Mouse (Mus musculus) heart, embryonic 16.5 days (tissue): ENCODE measurements around the gene Cdk4. TPM values are rescaled to one million over a fixed set of nuclear protein-coding genes. Genes with fewer than 3 reads are reported as not detected.

Experiments
- ATAC-seq: fragments of 200-750 bp; cut with Nextera tagmentation; replicated peaks from 2 replicates; pipeline ENCODE4 v1.8.0; 2017; ENCODE audit warnings: moderate number of reproducible peaks; ENCODE audit not compliant: insufficient read depth, low FRiP score; ENCODE audit errors: extremely low read depth
- H3K27ac ChIP-seq: fragments of 300-500 bp; sonication (generic); 2 replicates; pipeline ENCODE4 v1.5.1; 2014; ENCODE audit warnings: mild to moderate bottlenecking, low read length, control low read depth, moderate library complexity
- H3K27me3 ChIP-seq: fragments of 300-500 bp; sonication (generic); 2 replicates; pipeline ENCODE4 v1.6.1; 2014; ENCODE audit warnings: low read length, mixed read lengths; ENCODE audit not compliant: control insufficient read depth, insufficient read depth
- H3K36me3 ChIP-seq: fragments of 300-500 bp; sonication (generic); 2 replicates; pipeline ENCODE4 v1.6.1; 2014; ENCODE audit not compliant: control insufficient read depth, insufficient read depth
- H3K4me1 ChIP-seq: fragments of 300-500 bp; sonication (generic); 2 replicates; pipeline ENCODE4 v1.6.1; 2014; ENCODE audit warnings: low read length, mixed read lengths; ENCODE audit not compliant: control insufficient read depth, insufficient read depth
- H3K4me2 ChIP-seq: fragments of 300-500 bp; sonication (generic); 2 replicates; pipeline ENCODE4 v1.6.1; 2014; ENCODE audit warnings: low read depth, mild to moderate bottlenecking, control low read depth, low read length
- H3K4me3 ChIP-seq: fragments of 300-500 bp; sonication (generic); 2 replicates; pipeline ENCODE4 v1.5.1; 2014; ENCODE audit warnings: mild to moderate bottlenecking, control low read depth, low read length
- H3K9ac ChIP-seq: fragments of 300-500 bp; sonication (generic); 2 replicates; pipeline ENCODE4 v1.6.1; 2014; ENCODE audit warnings: low read length, control low read depth
- H3K9me3 ChIP-seq: fragments of 300-500 bp; sonication (generic); replicated peaks from 2 replicates; pipeline ENCODE4 v1.6.1; 2016; ENCODE audit warnings: low read length; ENCODE audit not compliant: control insufficient read depth
- WGBS: fragments of 180-500 bp; shearing (Covaris S2); extraction: QIAGEN DNeasy Blood & Tissue Kit; methylation state at CpG from one replicate; pipeline ENCODE4 v1.1.7; 2014; 5-methylcytosine and 5-hydroxymethylcytosine counted together
- polyA plus RNA-seq: library from polyadenylated mRNA; unstranded; fragments of >200 nt; fragmentation: Nextera tagmentation; extraction: Ambion mirVana; gene quantifications from 2 replicates; pipeline ENCODE4 v1.2.1, GENCODE M21; 2015

Gene Cdk4
- polyA plus RNA-seq, 1 experiment from 2014 or later: 885 TPM

- no peak overlapping the region for H3K27ac ChIP-seq
- no peak overlapping the region for H3K4me2 ChIP-seq
- peaks cover 8% of the 10 kb centered on the region for H3K4me1 ChIP-seq
- H3K27me3 ChIP-seq: peaks cover 44% of the 10 kb centered on the region
- H3K4me3 ChIP-seq: no peak overlapping the region
- no peak overlapping the region for H3K9ac ChIP-seq
- H3K36me3 ChIP-seq: no peaks in the 10 kb centered on the region
- no peak for ATAC-seq
- WGBS: 14% methylated on average over 10 of the region's 10 CpGs
- no peaks in the 10 kb centered on the region for H3K9me3 ChIP-seq
Observed at GRCm38 (mm10) chr10:127050119-127050474, 13.2 kb upstream of the Cdk4 start.

GRCm38 (mm10) chr10:127054646-127055045 is 8.7 kb upstream of the Cdk4 start:
- no peak for ATAC-seq
- peaks cover 30% of the 10 kb centered on the region for H3K27me3 ChIP-seq
- no peak overlapping the region for H3K4me3 ChIP-seq
- H3K4me1 ChIP-seq: peaks cover 3% of the 10 kb centered on the region; the same call in 1 of the 2 replicates
- no peak overlapping the region for H3K27ac ChIP-seq
- no peak overlapping the region for H3K9ac ChIP-seq
- H3K4me2 ChIP-seq: no peak overlapping the region
- H3K9me3 ChIP-seq: no peaks in the 10 kb centered on the region
- no peaks in the 10 kb centered on the region; the same call in 1 of the 2 replicates for H3K36me3 ChIP-seq
- WGBS: 55% methylated on average over 4 of the region's 4 CpGs

DNA sequence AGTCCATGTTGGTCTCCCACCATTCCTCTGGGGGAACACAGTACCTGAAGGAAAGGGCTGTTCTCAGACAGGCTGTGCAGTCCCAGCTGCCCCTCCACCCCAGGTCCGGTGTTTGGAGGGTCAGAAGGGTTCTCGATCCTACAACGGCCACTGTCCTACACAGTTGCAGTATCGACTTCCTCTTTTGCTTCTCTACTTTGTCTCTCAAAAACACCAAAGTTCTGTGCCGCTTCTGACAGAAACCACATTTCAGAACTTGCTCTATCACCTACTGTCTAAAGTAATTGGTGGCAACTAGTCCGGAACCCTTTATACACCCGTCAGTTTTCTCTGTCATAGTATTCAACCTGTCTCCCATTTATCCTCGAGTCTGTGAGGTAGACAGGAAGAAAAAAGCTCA is 7.9 kb upstream of the Cdk4 start:
- ATAC-seq: no peak
- no peak overlapping the region for H3K27ac ChIP-seq
- H3K4me2 ChIP-seq: no peak overlapping the region
- no peaks in the 10 kb centered on the region; the same call in 1 of the 2 replicates for H3K36me3 ChIP-seq
- no peak overlapping the region for H3K4me3 ChIP-seq
- WGBS: 73% methylated on average over 8 of the region's 8 CpGs
- H3K9me3 ChIP-seq: no peaks in the 10 kb centered on the region
- H3K4me1 ChIP-seq: peaks cover 3% of the 10 kb centered on the region; the same call in 1 of the 2 replicates
- peaks cover 22% of the 10 kb centered on the region for H3K27me3 ChIP-seq
- no peak overlapping the region for H3K9ac ChIP-seq

DNA sequence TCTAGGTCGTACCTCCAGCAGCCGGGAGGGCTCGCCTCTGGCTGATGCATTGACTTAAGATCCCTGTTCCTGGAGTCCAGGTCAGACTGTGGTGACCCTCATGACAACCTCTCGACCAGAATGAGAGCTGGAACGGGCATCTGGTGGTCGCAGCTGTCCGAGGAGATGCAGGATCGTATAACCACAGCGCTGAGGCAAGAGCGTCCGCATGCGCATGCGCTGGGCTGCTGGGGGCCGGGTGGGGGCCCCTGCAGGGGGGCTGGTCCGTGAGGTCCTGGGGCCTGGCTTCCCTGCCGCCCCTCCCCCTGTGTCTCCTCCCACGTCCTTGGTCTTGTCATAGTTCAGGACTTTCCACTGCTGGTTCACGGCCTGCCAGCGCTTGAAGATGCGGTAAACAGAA is 6.8 kb upstream of the Cdk4 start:
- no peak overlapping the region for H3K27ac ChIP-seq
- no peaks in the 10 kb centered on the region; the same call in 1 of the 2 replicates for H3K36me3 ChIP-seq
- no peak overlapping the region for H3K4me3 ChIP-seq
- H3K27me3 ChIP-seq: peaks cover 17% of the 10 kb centered on the region
- H3K9me3 ChIP-seq: no peaks in the 10 kb centered on the region
- no peak overlapping the region for H3K9ac ChIP-seq
- WGBS: 85% methylated on average over 20 of the region's 20 CpGs
- H3K4me1 ChIP-seq: 0 out of 2 replicates have a peak, but pooled peaks cover 3% of the 10 kb centered on the region
- no peak overlapping the region for H3K4me2 ChIP-seq
- no peak for ATAC-seq

- WGBS: 1% methylated on average over 9 of the region's 9 CpGs
- Histone ChIP-seq H3K27ac (no peak overlapping the region), H3K4me2 (no peak overlapping the region), H3K4me3 (peak overlapping the region; percentile 0; the same call in 1 of the 2 replicates), H3K36me3 (no peaks in the 10 kb centered on the region; the same call in 1 of the 2 replicates), H3K4me1 (peaks cover 6% of the 10 kb centered on the region; the same call in 1 of the 2 replicates), H3K9ac (no peak overlapping the region), H3K27me3 (peaks cover 13% of the 10 kb centered on the region), H3K9me3 (no peaks in the 10 kb centered on the region)
- no peak for ATAC-seq
Observed at GRCm38 (mm10) chr10:127058161-127058560, 5.2 kb upstream of the Cdk4 start.

- peak overlapping the region; percentile 63 for H3K4me3 ChIP-seq
- peaks cover 6% of the 10 kb centered on the region; the same call in 1 of the 2 replicates for H3K4me1 ChIP-seq
- H3K9me3 ChIP-seq: no peaks in the 10 kb centered on the region
- no peaks in the 10 kb centered on the region; the same call in 1 of the 2 replicates for H3K36me3 ChIP-seq
- peak overlapping the region; percentile 94 for H3K4me2 ChIP-seq
- H3K27me3 ChIP-seq: peaks cover 13% of the 10 kb centered on the region
- H3K27ac ChIP-seq: no peak overlapping the region
- no peak overlapping the region; the same call in 1 of the 2 replicates for H3K9ac ChIP-seq
- no peak for ATAC-seq
- 11% methylated on average over 8 of the region's 8 CpGs for WGBS
Observed at GRCm38 (mm10) chr10:127058708-127059107, 4.6 kb upstream of the Cdk4 start.

DNA sequence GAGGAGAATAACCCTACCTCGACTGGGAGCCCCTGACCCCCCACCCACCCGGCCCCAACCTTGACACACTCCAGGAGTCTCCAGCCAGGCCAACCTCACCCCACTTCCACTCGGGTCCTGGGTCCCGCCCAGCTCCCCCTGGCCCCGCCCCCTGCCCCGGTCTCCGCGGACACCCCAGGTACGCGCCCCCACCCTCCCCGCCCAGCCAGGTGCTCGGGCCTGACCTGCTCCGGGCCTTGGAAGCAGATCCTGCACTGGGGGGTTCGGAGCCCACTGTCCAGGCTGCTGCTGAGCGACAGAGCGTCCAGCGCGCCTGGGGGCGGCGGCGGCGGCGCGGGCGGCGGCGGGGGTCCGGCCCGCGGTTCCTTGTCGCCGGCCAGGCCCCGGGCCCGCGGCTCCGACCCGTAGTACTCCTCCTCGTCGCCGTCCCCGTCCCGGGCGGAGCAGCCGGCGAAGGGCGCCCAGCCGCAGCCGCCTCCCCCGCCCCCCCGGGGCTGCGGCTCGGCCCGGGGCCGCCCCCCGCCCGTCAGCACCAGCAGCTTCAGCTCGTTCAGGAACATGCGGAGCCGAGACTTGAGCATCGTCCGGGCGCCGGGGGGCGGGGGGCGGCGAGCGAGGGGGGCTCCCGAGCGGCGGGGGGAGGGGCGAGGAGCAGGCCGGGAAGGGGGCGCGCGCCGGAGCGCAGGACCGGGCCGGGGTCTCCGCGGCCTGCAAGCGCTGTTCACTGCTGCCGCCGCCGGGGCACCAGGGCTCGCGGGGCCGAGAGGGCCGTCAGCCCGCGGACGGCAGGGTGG is 4.0 kb upstream of the Cdk4 start:
- Histone ChIP-seq H3K4me2 (peak overlapping the region; percentile 94), H3K27ac (no peak overlapping the region), H3K27me3 (peaks cover 13% of the 10 kb centered on the region), H3K9ac (peak overlapping the region; percentile 78), H3K4me1 (peaks cover 6% of the 10 kb centered on the region), H3K9me3 (no peaks in the 10 kb centered on the region), H3K4me3 (peak overlapping the region; percentile 63), H3K36me3 (no peaks in the 10 kb centered on the region; the same call in 1 of the 2 replicates)
- WGBS: under 1% methylated on average over 72 of the region's 92 CpGs
- ATAC-seq: no peak

- WGBS: 2% methylated on average over 52 of the region's 72 CpGs
- H3K4me2 ChIP-seq: peak within 1 kb of the TSS; percentile 94
- H3K4me3 ChIP-seq: peak within 1 kb of the TSS; percentile 63
- peaks cover 13% of the 10 kb centered on the region for H3K27me3 ChIP-seq
- H3K9me3 ChIP-seq: no peaks in the 10 kb centered on the region
- no peak for ATAC-seq
- peak within 1 kb of the TSS; percentile 78 for H3K9ac ChIP-seq
- no peak within 1 kb of the TSS for H3K27ac ChIP-seq
- H3K36me3 ChIP-seq: peaks cover 5% of the 10 kb centered on the region
- peaks cover 13% of the 10 kb centered on the region for H3K4me1 ChIP-seq
Observed at GRCm38 (mm10) chr10:127059968-127060916, 3.1 kb upstream of the Cdk4 start, which contains the start of gene March9. March9 (minus strand) TSS chr10:127060184.
